33 mouse cellular contexts compared by ENCODE assay signal in genomic region chr11:69608525-69608924, GRCm38 (mm10). TPM values are rescaled to one million over a fixed set of nuclear protein-coding genes. Genes with fewer than 3 reads are reported as not detected.
DNase-seq lines count a peak whose midpoint lies in the region; ATAC-seq lines count a peak whose summit lies in the region.
"Had no signal": no experiment of that assay in that cellular context is flagged by ENCODE, and none has a peak within 500 bp of the region (broad histone marks: within the 10 kb centered on the region; RNA-seq: fewer than 3 reads in every experiment).

No protein-coding gene starts in this region.

- no peak for ATAC-seq in hindbrain, embryonic 16.5 days
- peak; percentile 30 for ATAC-seq in liver, embryonic 13.5 days (ENCODE audit: low read depth)
- ATAC-seq in liver, embryonic 16.5 days (ENCODE audit: low read depth): no peak
- ATAC-seq: forebrain, embryonic 13.5 days; forebrain, embryonic 16.5 days; hindbrain, postnatal 0 days; Patski had no signal

- H3K27ac ChIP-seq in hindbrain, embryonic 10.5 days: peak overlapping the region; percentile 24; the same call in 1 of the 2 replicates
- H3K27ac ChIP-seq in hindbrain, embryonic 16.5 days (ENCODE audit: low read depth, low read length): no peak overlapping the region
- peak overlapping the region; percentile 89 for H3K27ac ChIP-seq in liver, embryonic 13.5 days
- H3K27ac ChIP-seq in liver, embryonic 16.5 days (ENCODE audit: low read length): peak overlapping the region; percentile 56
- H3K27ac ChIP-seq: forebrain, embryonic 10.5 days; forebrain, embryonic 13.5 days; heart, adult 2 months; heart, embryonic 10.5 days; hindbrain, embryonic 13.5 days; hindbrain, postnatal 0 days had no signal

- H3K9me3 ChIP-seq in hindbrain, embryonic 10.5 days: no peaks in the 10 kb centered on the region
- H3K9me3 ChIP-seq in hindbrain, embryonic 16.5 days (ENCODE audit: control insufficient read depth, low read length): no peaks in the 10 kb centered on the region
- no peaks in the 10 kb centered on the region for H3K9me3 ChIP-seq in liver, embryonic 13.5 days (replicated peaks)
- H3K9me3 ChIP-seq in liver, embryonic 16.5 days (replicated peaks; ENCODE audit: control insufficient read depth, low read length): no peaks in the 10 kb centered on the region
- H3K9me3 ChIP-seq: forebrain, embryonic 10.5 days; forebrain, embryonic 13.5 days; heart, embryonic 10.5 days; hindbrain, embryonic 13.5 days had no signal

- DNase-seq in hindbrain, embryonic 10.5 days (ENCODE audit: low spot score): no peak
- DNase-seq in liver, embryonic 13.5 days: no peak
- DNase-seq in neural tube, embryonic 10.5 days (ENCODE audit: extremely low spot score, low spot score): no peak
- DNase-seq in adrenal gland, postnatal 14 days: no peak
- no peak for DNase-seq in kidney, postnatal 10 days
- DNase-seq: adrenal gland, postnatal 10 days; cerebellum, adult 11 months; cerebellum, adult 2 months; cerebellum, adult 9-11 months; cerebellum, postnatal 25 days; embryo, embryonic 11 days; gastrocnemius, postnatal 10 days; gastrocnemius, postnatal 36 days; heart, adult 2 months had no signal

- WGBS in hindbrain, embryonic 10.5 days: 96% methylated on average over 3 of the region's 3 CpGs
- 95% methylated on average over 3 of the region's 3 CpGs for WGBS in hindbrain, embryonic 16.5 days
- 50% methylated on average over 3 of the region's 3 CpGs for WGBS in liver, embryonic 13.5 days (ENCODE audit: insufficient replicate concordance)
- 44% methylated on average over 3 of the region's 3 CpGs for WGBS in liver, embryonic 16.5 days (ENCODE audit: insufficient replicate concordance)

- H3K4me1 ChIP-seq in hindbrain, embryonic 10.5 days (replicated peaks): peaks cover 31% of the 10 kb centered on the region
- peaks cover 7% of the 10 kb centered on the region; the same call in 1 of the 2 replicates for H3K4me1 ChIP-seq in hindbrain, embryonic 16.5 days (ENCODE audit: control insufficient read depth, insufficient read depth, low read depth, low read length)
- peaks cover 83% of the 10 kb centered on the region for H3K4me1 ChIP-seq in liver, embryonic 13.5 days (replicated peaks)
- peaks cover 51% of the 10 kb centered on the region for H3K4me1 ChIP-seq in liver, embryonic 16.5 days (ENCODE audit: control insufficient read depth, low read depth, low read length)

- H3K4me2 ChIP-seq in hindbrain, embryonic 16.5 days (ENCODE audit: low read length): no peak overlapping the region
- H3K4me2 ChIP-seq in liver, embryonic 13.5 days: peak overlapping the region; percentile 33
- no peak overlapping the region for H3K4me2 ChIP-seq in liver, embryonic 16.5 days (ENCODE audit: low read depth, low read length)
- H3K4me2 ChIP-seq: forebrain, embryonic 13.5 days; hindbrain, embryonic 13.5 days had no signal

- no peak overlapping the region for H3K9ac ChIP-seq in hindbrain, embryonic 16.5 days (ENCODE audit: low read depth, low read length)
- peak overlapping the region; percentile 47 for H3K9ac ChIP-seq in liver, embryonic 13.5 days
- no peak overlapping the region for H3K9ac ChIP-seq in liver, embryonic 16.5 days (ENCODE audit: low read depth, low read length)
- H3K9ac ChIP-seq: forebrain, embryonic 13.5 days; hindbrain, embryonic 13.5 days had no signal

- no peak overlapping the region for H3K4me3 ChIP-seq in hindbrain, embryonic 10.5 days
- no peak overlapping the region for H3K4me3 ChIP-seq in hindbrain, embryonic 16.5 days (ENCODE audit: low read length)
- H3K4me3 ChIP-seq in liver, embryonic 13.5 days (replicated peaks): no peak overlapping the region
- H3K4me3 ChIP-seq in liver, embryonic 16.5 days (ENCODE audit: low read depth, low read length): no peak overlapping the region
- H3K4me3 ChIP-seq: forebrain, embryonic 10.5 days; forebrain, embryonic 13.5 days; heart, adult 2 months; heart, embryonic 10.5 days; hindbrain, embryonic 13.5 days had no signal

- H3K36me3 ChIP-seq in hindbrain, embryonic 10.5 days: no peaks in the 10 kb centered on the region
- no peaks in the 10 kb centered on the region for H3K36me3 ChIP-seq in hindbrain, embryonic 16.5 days (ENCODE audit: control insufficient read depth, insufficient read depth, low read length)
- no peaks in the 10 kb centered on the region; the same call in 1 of the 2 replicates for H3K36me3 ChIP-seq in liver, embryonic 13.5 days
- no peaks in the 10 kb centered on the region for H3K36me3 ChIP-seq in liver, embryonic 16.5 days (ENCODE audit: control insufficient read depth, insufficient read depth)
- H3K36me3 ChIP-seq: forebrain, embryonic 10.5 days; heart, embryonic 10.5 days; hindbrain, embryonic 13.5 days had no signal

- H3K27me3 ChIP-seq in hindbrain, embryonic 10.5 days (ENCODE audit: insufficient read depth, poor library complexity, severe bottlenecking): peaks cover 20% of the 10 kb centered on the region
- H3K27me3 ChIP-seq in hindbrain, embryonic 16.5 days (replicated peaks; ENCODE audit: control insufficient read depth, insufficient read depth, low read length): no peaks in the 10 kb centered on the region
- no peaks in the 10 kb centered on the region for H3K27me3 ChIP-seq in liver, embryonic 13.5 days
- H3K27me3 ChIP-seq in liver, embryonic 16.5 days (ENCODE audit: control insufficient read depth, insufficient read depth, low read depth, low read length): peaks cover 2% of the 10 kb centered on the region; the same call in 1 of the 2 replicates
- H3K27me3 ChIP-seq: forebrain, embryonic 13.5 days had no signal

RNA-seq across cellular contexts. Expression of gene Atp1b2, which starts 2.8 kb away (rescaled TPM):
- 7.5 and 7.8 TPM in 2 replicates for polyA plus RNA-seq in hindbrain, embryonic 10.5 days (2016; fragmentation: Nextera tagmentation; extraction: Ambion mirVana)
- polyA plus RNA-seq in hindbrain, embryonic 16.5 days (2015; fragmentation: Nextera tagmentation; extraction: Ambion mirVana): 105 and 117 TPM in 2 replicates
- 21.7 and 30.8 TPM in 2 replicates for polyA plus RNA-seq in liver, embryonic 13.5 days (2015; fragmentation: Nextera tagmentation; extraction: Ambion mirVana)
- polyA plus RNA-seq in liver, embryonic 16.5 days (2015; fragmentation: Nextera tagmentation; extraction: Ambion mirVana): 11.2 and 12.6 TPM in 2 replicates
- total RNA-seq in adrenal gland, postnatal 14 days (2021): 37.4 and 39.7 TPM in 2 replicates

RNA-seq across cellular contexts. Expression of gene Shbg, which starts 9.2 kb away (rescaled TPM):
- polyA plus RNA-seq in hindbrain, embryonic 10.5 days (2016; fragmentation: Nextera tagmentation; extraction: Ambion mirVana): not detected in 2 replicates
- not detected in 2 replicates for polyA plus RNA-seq in hindbrain, embryonic 16.5 days (2015; fragmentation: Nextera tagmentation; extraction: Ambion mirVana)
- polyA plus RNA-seq in liver, embryonic 13.5 days (2015; fragmentation: Nextera tagmentation; extraction: Ambion mirVana): 33.4 and 34.8 TPM in 2 replicates
- polyA plus RNA-seq in liver, embryonic 16.5 days (2015; fragmentation: Nextera tagmentation; extraction: Ambion mirVana): 26.2 and 27.9 TPM in 2 replicates
- total RNA-seq in adrenal gland, postnatal 14 days (2021): not detected in 2 replicates
- total RNA-seq: adrenal gland, adult 18-20 months; common myeloid progenitor, adult 5-6 weeks; ES-E14; gastrocnemius, adult 18-20 months; gastrocnemius, postnatal 36 days; granulocyte monocyte progenitor cell, adult 5-6 weeks; heart, adult 2 months; heart, postnatal 25 days; hematopoietic stem cell, adult 5-6 weeks; hindbrain, postnatal 0 days had no signal
- polyA plus RNA-seq: embryonic facial prominence, embryonic 14.5 days; forebrain, embryonic 10.5 days; forebrain, embryonic 13.5 days; forebrain, embryonic 16.5 days; heart, adult 2 months; heart, embryonic 14.5 days; heart, postnatal 0 days; hindbrain, embryonic 13.5 days; hindbrain, postnatal 0 days; Patski had no signal

RNA-seq across cellular contexts. Expression of gene Sat2, which starts 13.3 kb away (rescaled TPM):
- polyA plus RNA-seq in hindbrain, embryonic 10.5 days (2016; fragmentation: Nextera tagmentation; extraction: Ambion mirVana): 15.4 and 24.5 TPM in 2 replicates
- polyA plus RNA-seq in hindbrain, embryonic 16.5 days (2015; fragmentation: Nextera tagmentation; extraction: Ambion mirVana): 22.6 and 26.2 TPM in 2 replicates
- polyA plus RNA-seq in liver, embryonic 13.5 days (2015; fragmentation: Nextera tagmentation; extraction: Ambion mirVana): 11.6 and 12.3 TPM in 2 replicates
- 10.4 and 11.5 TPM in 2 replicates for polyA plus RNA-seq in liver, embryonic 16.5 days (2015; fragmentation: Nextera tagmentation; extraction: Ambion mirVana)
- total RNA-seq in adrenal gland, postnatal 14 days (2021): 7.9 and 8.2 TPM in 2 replicates
- total RNA-seq: common myeloid progenitor, adult 5-6 weeks; granulocyte monocyte progenitor cell, adult 5-6 weeks; hematopoietic stem cell, adult 5-6 weeks had no signal

RNA-seq across cellular contexts. Expression of gene Fxr2, which starts 24.3 kb away (rescaled TPM):
- polyA plus RNA-seq in hindbrain, embryonic 10.5 days (2016; fragmentation: Nextera tagmentation; extraction: Ambion mirVana): 37.9 and 47.4 TPM in 2 replicates
- 32.1 and 34.6 TPM in 2 replicates for polyA plus RNA-seq in hindbrain, embryonic 16.5 days (2015; fragmentation: Nextera tagmentation; extraction: Ambion mirVana)
- 7.9 and 8.2 TPM in 2 replicates for polyA plus RNA-seq in liver, embryonic 13.5 days (2015; fragmentation: Nextera tagmentation; extraction: Ambion mirVana)
- 7.0 and 8.1 TPM in 2 replicates for polyA plus RNA-seq in liver, embryonic 16.5 days (2015; fragmentation: Nextera tagmentation; extraction: Ambion mirVana)
- 75.5 and 84.3 TPM in 2 replicates for total RNA-seq in adrenal gland, postnatal 14 days (2021)

RNA-seq across cellular contexts. Expression of gene Trp53, which starts 28.4 kb away (rescaled TPM):
- polyA plus RNA-seq in hindbrain, embryonic 10.5 days (2016; fragmentation: Nextera tagmentation; extraction: Ambion mirVana): 166 and 173 TPM in 2 replicates
- 47.9 and 57.9 TPM in 2 replicates for polyA plus RNA-seq in hindbrain, embryonic 16.5 days (2015; fragmentation: Nextera tagmentation; extraction: Ambion mirVana)
- 83.0 and 90.4 TPM in 2 replicates for polyA plus RNA-seq in liver, embryonic 13.5 days (2015; fragmentation: Nextera tagmentation; extraction: Ambion mirVana)
- 55.5 and 55.8 TPM in 2 replicates for polyA plus RNA-seq in liver, embryonic 16.5 days (2015; fragmentation: Nextera tagmentation; extraction: Ambion mirVana)
- 66.4 and 78.4 TPM in 2 replicates for total RNA-seq in adrenal gland, postnatal 14 days (2021)

Comparison
In these comparisons a context has a peak if more than half of its experiments do, and no peak if none do; other contexts are left out.
1. RNA of gene Shbg, which starts 9.2 kb away (polyA plus RNA-seq): 33.4 to 34.8 TPM in liver, embryonic 13.5 days and 26.2 to 27.9 TPM in liver, embryonic 16.5 days; not detected in hindbrain, embryonic 10.5 days and not detected in hindbrain, embryonic 16.5 days; every median in the first group is over 10 times any median in the second.